Mouse (Mus musculus) thymus, adult 2 months (tissue): ENCODE data around the gene Sypl2. TPM values are rescaled to one million over a fixed set of nuclear protein-coding genes. Genes with fewer than 3 reads are reported as not detected.

Experiments used
- DNase-seq: peaks from one replicate; pipeline ENCODE4 v3.0.0; 2021
- H3K27ac ChIP-seq: fragments of 200-500 bp; 2 replicates; pipeline ENCODE4 v1.5.1; 2012; ENCODE audit warnings: low read length, control low read depth; ENCODE audit not compliant: control insufficient read depth, insufficient read depth
- H3K27me3 ChIP-seq: fragments of 200-500 bp; 2 replicates; pipeline ENCODE4 v1.6.1; 2012; ENCODE audit warnings: mild to moderate bottlenecking, low read length, moderate library complexity, mixed read lengths; ENCODE audit not compliant: control insufficient read depth, insufficient read depth
- H3K36me3 ChIP-seq: fragments of 200-500 bp; 2 replicates; pipeline ENCODE4 v1.6.1; 2012; ENCODE audit warnings: mild to moderate bottlenecking, low read length, moderate library complexity; ENCODE audit not compliant: control insufficient read depth, insufficient read depth
- H3K4me1 ChIP-seq: fragments of 200-500 bp; replicated peaks from 2 replicates; pipeline ENCODE4 v1.6.1; 2012; ENCODE audit warnings: low read length; ENCODE audit not compliant: control insufficient read depth, insufficient read depth
- H3K4me3 ChIP-seq: fragments of 200-500 bp; 2 replicates; pipeline ENCODE4 v1.5.1; 2012; ENCODE audit warnings: mild to moderate bottlenecking, low read length, control low read depth, moderate library complexity; ENCODE audit not compliant: control insufficient read depth, insufficient read depth
- CTCF ChIP-seq: fragments of 200-500 bp; IDR thresholded peaks from 2 replicates; pipeline ENCODE4 v1.5.1; 2012; ENCODE audit warnings: mild to moderate bottlenecking, control low read depth, low read length, moderate library complexity, borderline replicate concordance; ENCODE audit not compliant: control insufficient read depth, poor library complexity, insufficient read depth; ENCODE audit errors: extremely low read depth
- POLR2A ChIP-seq: fragments of 200-500 bp; IDR thresholded peaks from 2 replicates; pipeline ENCODE4 v1.6.1; 2012; ENCODE audit warnings: mild to moderate bottlenecking, low read length, control low read depth, moderate library complexity; ENCODE audit not compliant: control insufficient read depth, poor library complexity, insufficient read depth; ENCODE audit errors: extremely low read depth
- WGBS: fragments of 180-500 bp; shearing (Covaris S2); methylation state at CpG from one replicate; pipeline ENCODE4 v1.1.7; 2018; 5-methylcytosine and 5-hydroxymethylcytosine counted together
- polyA plus RNA-seq: library from polyadenylated mRNA; depleted of rRNA; stranded (reverse); fragments of >200 nt; gene quantifications from 2 replicates; pipeline ENCODE4 v1.2.3, GENCODE M21; 2012; rRNA removed

Gene Sypl2
- polyA plus RNA-seq, 1 experiment, result 0.40 TPM

GRCm38 (mm10) chr3:108165532-108166315 is 60.7 kb downstream of the Sypl2 start:
- Histone ChIP-seq H3K4me3 (no peak overlapping the region), H3K4me1 (0 out of 2 replicates have a peak, but pooled peaks cover 5% of the 10 kb centered on the region), H3K27me3 (no peaks in the 10 kb centered on the region), H3K27ac (no peak overlapping the region), H3K36me3 (no peaks in the 10 kb centered on the region)
- DNase-seq, result no peak
- TF ChIP-seq CTCF, result no peak
- WGBS, result 86% methylated on average over 10 of the region's 10 CpGs

GRCm38 (mm10) chr3:108164807-108165206 is 61.6 kb downstream of the Sypl2 start:
- Histone ChIP-seq H3K36me3 (no peaks in the 10 kb centered on the region), H3K4me1 (0 out of 2 replicates have a peak, but pooled peaks cover 5% of the 10 kb centered on the region), H3K4me3 (no peak overlapping the region), H3K27ac (no peak overlapping the region), H3K27me3 (no peaks in the 10 kb centered on the region)
- DNase-seq, result peak; percentile 78
- 34% methylated on average over 9 of the region's 9 CpGs for WGBS
- no peak for TF ChIP-seq POLR2A
- peak; percentile 70; the same call in 1 of the 2 replicates for TF ChIP-seq CTCF

GRCm38 (mm10) chr3:108164091-108164490 is 62.4 kb downstream of the Sypl2 start:
- no peak for DNase-seq
- H3K27me3 ChIP-seq, result no peaks in the 10 kb centered on the region
- no peak overlapping the region for H3K4me3 ChIP-seq
- H3K36me3 ChIP-seq, result no peaks in the 10 kb centered on the region
- H3K4me1 ChIP-seq, result 0 out of 2 replicates have a peak, but pooled peaks cover 5% of the 10 kb centered on the region
- H3K27ac ChIP-seq, result no peak overlapping the region
- WGBS, result 81% methylated on average over 5 of the region's 5 CpGs
- TF ChIP-seq POLR2A, result no peak
- TF ChIP-seq CTCF, result no peak

Other genes starting within 250 kb of the Sypl2 start
- gene Gstm2, start 240.2 kb downstream of the Sypl2 start, polyA plus RNA-seq, result 15.4 and 28.1 TPM in 2 replicates
- gene Gstm1, start 208.7 kb downstream of the Sypl2 start, polyA plus RNA-seq, result 93.0 and 124 TPM in 2 replicates
- 7.9 and 9.7 TPM in 2 replicates for gene Gstm4, start 181.8 kb downstream of the Sypl2 start, polyA plus RNA-seq
- gene Ampd2, start 140.0 kb downstream of the Sypl2 start, polyA plus RNA-seq, result 159 and 177 TPM in 2 replicates
- gene Gnat2, start 133.9 kb downstream of the Sypl2 start, polyA plus RNA-seq, result 0.27 and 0.32 TPM in 2 replicates
- gene Gnai3, start 80.5 kb downstream of the Sypl2 start, polyA plus RNA-seq, result 34.3 and 35.7 TPM in 2 replicates
- gene Gpr61, start 71.8 kb downstream of the Sypl2 start, polyA plus RNA-seq, result not detected in 2 replicates
- gene Amigo1, start 40.3 kb downstream of the Sypl2 start, polyA plus RNA-seq, result 10.8 and 11.2 TPM in 2 replicates
- 21.9 and 23.0 TPM in 2 replicates for gene Cyb561d1, start 25.4 kb downstream of the Sypl2 start, polyA plus RNA-seq
- gene Atxn7l2, start 15.7 kb downstream of the Sypl2 start, polyA plus RNA-seq, result 38.0 and 38.8 TPM in 2 replicates
- 57.5 and 71.3 TPM in 2 replicates for gene Psma5, start 30.3 kb upstream of the Sypl2 start, polyA plus RNA-seq
- 16.0 and 16.5 TPM in 2 replicates for gene Sort1, start 57.4 kb upstream of the Sypl2 start, polyA plus RNA-seq
- gene Mybphl, start 138.3 kb upstream of the Sypl2 start, polyA plus RNA-seq, result 8.3 and 16.6 TPM in 2 replicates
- gene Psrc1, start 157.2 kb upstream of the Sypl2 start, polyA plus RNA-seq, result 27.9 and 29.9 TPM in 2 replicates
- 28.2 and 37.6 TPM in 2 replicates for gene Celsr2, start 188.9 kb upstream of the Sypl2 start, polyA plus RNA-seq
- gene Sars, start 218.6 kb upstream of the Sypl2 start, polyA plus RNA-seq, result 45.7 and 46.5 TPM in 2 replicates